Mouse (Mus musculus) intestine, embryonic 14.5 days (tissue): ENCODE measurements at regions not wholly inside any gene's neighbourhood (a gene's known extent, or its start where the extent isn't known, plus 50 kb on each side); places are given as distances from the start of the nearest gene placed in this dataset.

Source experiments
- ATAC-seq: fragments of 200-750 bp; cut with Nextera tagmentation; replicated peaks from 2 replicates; pipeline ENCODE4 v1.8.0; 2017; ENCODE audit warnings: low read depth, moderate number of reproducible peaks, moderate TSS enrichment, moderate library complexity; ENCODE audit not compliant: low FRiP score, low TSS enrichment
- DNase-seq: peaks from one replicate; pipeline ENCODE4 v3.0.0-alpha.2; 2018; ENCODE audit warnings: low spot score
- H3K27ac ChIP-seq: fragments of 300-500 bp; sonication (generic); 2 replicates; pipeline ENCODE4 v1.5.1; 2014; ENCODE audit warnings: low read depth, mild to moderate bottlenecking, control low read depth
- H3K27me3 ChIP-seq: fragments of 300-500 bp; sonication (generic); replicated peaks from 2 replicates; pipeline ENCODE4 v1.6.1; 2014; ENCODE audit warnings: low read length, control low read depth; ENCODE audit not compliant: control insufficient read depth, insufficient read depth
- H3K36me3 ChIP-seq: fragments of 300-500 bp; sonication (generic); 2 replicates; pipeline ENCODE4 v1.6.1; 2014; ENCODE audit warnings: low read length, control low read depth; ENCODE audit not compliant: control insufficient read depth, insufficient read depth
- H3K4me1 ChIP-seq: fragments of 300-500 bp; sonication (generic); replicated peaks from 2 replicates; pipeline ENCODE4 v1.6.1; 2014; ENCODE audit warnings: low read length, control low read depth, mixed read lengths; ENCODE audit not compliant: control insufficient read depth, insufficient read depth
- H3K4me2 ChIP-seq: fragments of 300-500 bp; sonication (generic); 2 replicates; pipeline ENCODE4 v1.6.1; 2014; ENCODE audit warnings: low read length
- H3K4me3 ChIP-seq: fragments of 300-500 bp; sonication (generic); 2 replicates; pipeline ENCODE4 v1.5.1; 2014; ENCODE audit warnings: low read depth, low read length, control low read depth, mixed read lengths
- H3K9ac ChIP-seq: fragments of 300-500 bp; sonication (generic); 2 replicates; pipeline ENCODE4 v1.6.1; 2014; ENCODE audit warnings: mild to moderate bottlenecking, low read length
- H3K9me3 ChIP-seq: fragments of 300-500 bp; sonication (generic); 2 replicates; pipeline ENCODE4 v1.6.1; 2016; ENCODE audit warnings: low read length, control low read depth; ENCODE audit not compliant: control insufficient read depth
- WGBS: fragments of 180-500 bp; shearing (Covaris S2); extraction: QIAGEN DNeasy Blood & Tissue Kit; methylation state at CpG from one replicate; pipeline ENCODE4 v1.1.7; 2014; 5-methylcytosine and 5-hydroxymethylcytosine counted together

DNA sequence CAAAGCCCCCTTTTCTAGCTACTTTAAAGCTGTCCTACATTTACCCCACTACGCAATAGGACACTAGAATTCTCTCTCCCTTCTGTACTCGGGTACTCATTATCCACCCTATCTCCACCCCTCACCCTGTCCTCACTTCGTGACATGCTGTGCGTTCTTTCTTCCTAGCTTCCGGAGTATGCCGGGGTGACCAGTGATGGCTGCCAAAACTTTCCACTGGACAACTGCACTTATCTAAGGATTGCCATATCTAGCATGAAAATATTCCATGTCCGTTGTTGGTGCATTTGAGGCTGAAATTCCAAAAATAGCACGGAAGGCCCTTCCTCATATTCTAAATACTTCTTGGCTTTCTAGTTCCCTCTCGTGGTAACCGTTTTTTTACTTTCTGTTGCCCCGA, 54.5 kb upstream of the Slc9a9 start:
- 79% methylated on average over 11 of the region's 11 CpGs for WGBS
- H3K4me2 ChIP-seq = no peak overlapping the region
- ATAC-seq = no peak
- H3K36me3 ChIP-seq = no peaks in the 10 kb centered on the region
- H3K4me3 ChIP-seq = no peak overlapping the region
- H3K27me3 ChIP-seq = no peaks in the 10 kb centered on the region
- H3K4me1 ChIP-seq = no peaks in the 10 kb centered on the region
- no peak for DNase-seq
- no peak overlapping the region for H3K9ac ChIP-seq
- H3K9me3 ChIP-seq = no peaks in the 10 kb centered on the region
- H3K27ac ChIP-seq = no peak overlapping the region

GRCm38 (mm10) chr9:94618079-94618786, 51.5 kb upstream of the Slc9a9 start:
- Histone ChIP-seq H3K4me2 (no peak overlapping the region), H3K27me3 (no peaks in the 10 kb centered on the region), H3K36me3 (no peaks in the 10 kb centered on the region), H3K4me1 (no peaks in the 10 kb centered on the region), H3K27ac (no peak overlapping the region), H3K4me3 (no peak overlapping the region), H3K9ac (no peak overlapping the region), H3K9me3 (no peaks in the 10 kb centered on the region)
- DNase-seq (no peak), ATAC-seq (no peak)
- WGBS = 69% methylated on average over 6 of the region's 6 CpGs
